Mouse (Mus musculus): ENCODE measurements around the gene Diaph3. TPM values are rescaled to one million over a fixed set of nuclear protein-coding genes. Genes with fewer than 3 reads are reported as not detected.

Diaph3 gene
- 1 to 10 TPM in 1 of 4 experiments, under 1 TPM in 3; 0.73 to 1.7 (median 0.96) TPM for total RNA-seq (2022)

DNA sequence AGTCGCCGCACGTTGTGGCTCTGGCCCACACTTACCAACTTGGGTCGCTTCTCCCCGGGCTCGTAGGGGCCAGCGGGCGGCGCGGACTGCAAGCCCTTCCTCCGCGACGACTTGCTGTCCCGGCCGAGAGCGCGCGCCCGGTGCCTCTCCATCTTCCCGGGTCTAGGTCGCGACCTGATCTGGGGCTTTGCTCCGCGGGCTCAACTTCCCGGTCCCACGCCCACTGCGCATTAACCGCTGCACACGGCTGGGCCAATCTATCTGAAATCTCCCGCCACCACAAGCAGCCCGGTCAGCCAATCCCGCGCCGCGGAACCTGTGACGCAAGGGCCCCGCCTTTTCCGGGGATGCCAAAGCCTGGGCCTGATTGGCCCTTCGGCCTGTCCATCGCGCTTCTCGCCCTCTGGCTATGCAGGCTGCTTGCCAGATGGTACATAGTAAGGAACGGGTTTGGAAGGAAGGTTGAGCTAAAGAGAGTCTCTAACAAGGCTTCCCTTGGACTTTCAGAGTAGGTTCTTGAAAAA is at the start of gene Diaph3:
Gene Diaph3, minus strand, starts transcription at position 273 of the 524 bp plus-strand sequence.
- DNase-seq: peak; percentile 88

DNA sequence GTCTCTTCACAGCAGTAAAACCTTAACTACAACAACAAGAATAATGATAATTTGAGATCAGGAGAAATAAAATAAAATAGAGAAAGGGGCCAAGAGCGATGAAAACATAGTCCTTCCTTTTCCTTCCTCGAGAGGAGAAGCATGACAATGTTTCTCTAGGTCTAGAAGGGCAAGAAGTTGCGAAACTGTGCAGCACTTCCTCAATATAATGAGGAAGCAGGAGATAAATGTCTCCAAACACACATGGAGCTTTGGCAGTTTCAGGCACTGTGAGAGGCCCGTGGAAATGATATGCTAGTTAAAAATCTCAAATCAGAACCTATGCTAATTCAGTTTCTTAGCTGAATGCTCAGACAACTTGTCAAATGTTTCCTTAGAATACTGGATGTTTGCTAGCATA is 49.6 kb upstream of the Diaph3 start:
- no peak for DNase-seq

DNA sequence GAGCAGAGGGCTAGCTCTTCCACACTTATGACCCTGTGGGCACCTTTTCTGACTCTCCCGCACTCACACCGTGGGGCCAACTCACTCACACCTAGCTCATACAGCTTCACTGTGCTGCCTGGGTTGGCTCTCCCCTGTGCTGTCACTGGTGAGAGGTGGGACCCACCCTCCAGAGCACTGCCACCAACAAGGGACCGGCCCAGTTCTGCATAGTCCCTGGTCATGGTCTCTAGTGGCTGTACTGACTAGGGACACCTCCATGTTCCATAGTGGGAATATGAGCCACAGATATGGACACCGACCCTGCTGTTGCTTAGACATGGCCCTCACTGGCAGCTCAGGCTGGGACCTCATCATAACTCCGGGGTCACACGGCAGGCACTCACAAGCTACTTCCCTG is 30.5 kb upstream of the Diaph3 start:
- DNase-seq: no peak

DNA sequence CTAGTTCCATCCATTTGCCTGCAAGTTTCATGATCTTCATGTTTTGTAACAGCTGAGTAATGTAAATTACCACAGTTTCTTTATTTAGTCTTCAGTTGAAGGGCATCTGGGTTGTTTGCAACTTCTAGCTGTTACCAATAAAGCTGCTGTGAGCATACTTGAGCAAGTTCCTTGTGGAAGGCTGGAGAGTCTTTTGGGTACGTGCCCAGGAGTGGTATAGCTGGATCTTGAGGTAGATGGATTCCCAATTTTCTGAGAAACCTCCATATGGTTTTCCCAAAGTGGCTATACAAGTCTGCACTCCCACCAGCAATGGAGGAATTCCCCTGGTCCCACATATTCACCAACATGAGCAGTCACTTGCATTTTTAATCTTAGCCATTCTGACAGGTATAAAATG is 28.1 kb upstream of the Diaph3 start:
- no peak for DNase-seq

DNA sequence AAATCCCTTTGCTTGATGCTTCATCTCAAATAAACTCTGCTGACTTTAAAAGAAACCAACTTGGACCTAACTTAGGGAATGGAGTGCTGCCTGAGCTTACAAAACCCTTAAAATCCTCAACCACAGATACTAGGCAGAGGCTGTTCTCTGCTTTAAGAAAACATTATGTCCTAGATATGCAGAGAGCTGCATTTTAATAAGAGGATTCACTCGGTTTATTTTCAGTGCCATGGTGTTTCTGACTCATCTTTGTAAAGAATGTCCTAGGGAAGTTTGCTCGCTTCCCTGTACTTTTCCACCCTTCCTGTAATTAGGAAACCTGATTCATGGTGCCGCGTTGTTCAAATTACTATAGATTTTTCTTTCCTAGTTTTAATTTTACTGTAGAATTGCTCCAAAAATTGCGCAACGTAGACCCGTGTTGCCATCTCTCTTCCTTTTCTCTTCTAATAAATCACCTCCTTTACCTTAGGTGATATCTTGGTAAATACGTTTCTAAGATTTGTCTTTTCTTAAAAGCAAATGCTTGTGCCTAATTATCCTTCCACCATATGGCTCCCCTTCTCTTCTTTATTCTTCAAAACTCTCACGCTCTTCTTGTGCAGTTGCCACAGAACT is 14.7 kb upstream of the Diaph3 start:
- DNase-seq: no peak

DNA sequence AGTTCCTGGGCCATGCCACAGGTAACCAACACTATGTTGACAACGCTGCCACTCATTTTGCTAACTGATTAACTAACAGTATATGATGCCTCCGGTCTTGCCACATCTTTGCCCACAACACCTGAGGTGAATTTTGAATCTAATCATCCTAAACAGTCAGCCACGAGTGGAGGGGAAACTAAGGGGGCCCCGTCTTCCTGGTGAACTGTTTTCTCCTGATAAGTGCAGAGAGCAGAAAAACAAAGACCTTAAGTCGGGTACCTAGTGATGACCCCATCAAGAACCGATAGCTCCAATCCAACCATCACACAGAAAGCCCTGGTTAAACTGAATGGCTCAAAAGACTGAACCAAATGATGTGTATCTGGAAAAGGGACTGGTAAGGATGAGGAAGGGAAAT is 8.6 kb upstream of the Diaph3 start:
- no peak for DNase-seq

DNA sequence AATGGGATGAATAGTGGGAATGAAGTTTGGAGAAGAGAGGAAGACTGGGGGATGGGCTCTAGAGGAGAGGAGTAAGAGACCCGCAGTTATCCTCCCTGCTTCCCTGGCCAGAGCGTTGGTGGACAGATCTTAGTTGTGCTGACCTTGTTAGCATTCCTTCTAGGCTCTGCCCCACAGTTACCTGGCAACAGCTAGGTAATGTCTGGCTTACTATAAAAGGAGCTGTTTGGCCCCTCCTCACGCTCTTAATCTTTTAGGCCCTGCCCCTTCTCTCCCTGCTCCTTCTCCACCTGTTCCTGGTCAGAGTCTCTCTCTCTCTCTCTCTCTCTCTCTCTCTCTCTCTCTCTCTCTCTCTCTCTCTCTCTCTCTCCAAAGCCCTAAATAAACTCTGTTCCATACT is 5.7 kb upstream of the Diaph3 start:
- DNase-seq: no peak

DNA sequence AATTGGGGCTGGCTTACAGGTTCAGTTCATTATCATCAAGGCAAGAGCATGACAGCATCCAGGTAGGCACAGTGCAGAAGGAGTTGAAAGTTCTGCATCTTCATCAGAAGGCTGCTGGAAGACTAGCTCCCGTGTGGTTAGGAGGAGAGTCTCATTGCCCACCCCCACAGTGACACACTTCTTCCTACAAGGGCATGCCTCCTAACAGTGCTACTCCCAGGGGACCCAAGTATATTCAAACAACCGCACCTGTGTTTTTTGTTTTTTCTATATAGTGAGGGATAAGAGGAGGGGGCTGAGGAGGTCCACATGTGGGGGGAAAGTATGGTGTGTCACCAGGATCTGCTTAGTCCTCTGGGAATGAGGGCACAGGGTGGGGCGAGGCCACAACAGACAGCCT is 4.3 kb upstream of the Diaph3 start:
- DNase-seq: no peak

DNA sequence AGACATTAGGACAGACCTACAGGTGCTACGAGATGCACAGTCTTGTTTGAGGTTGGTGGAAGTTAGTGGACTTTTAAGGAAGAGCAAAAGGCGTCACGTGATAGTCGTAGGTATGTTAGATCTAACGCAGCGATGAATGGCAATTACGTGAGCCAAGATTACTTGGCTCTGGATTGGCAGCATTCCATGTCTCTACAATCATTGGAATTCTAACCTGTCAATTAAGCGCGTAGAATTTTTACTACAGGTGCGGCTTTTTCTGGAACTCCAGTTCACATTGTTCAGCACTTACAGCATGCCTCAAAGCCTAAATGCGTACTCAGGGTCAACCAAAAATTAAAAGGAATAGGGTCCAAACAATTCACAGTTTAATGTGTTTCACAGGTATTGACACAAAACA is 742 bp upstream of the Diaph3 start:
- no peak for DNase-seq

DNA sequence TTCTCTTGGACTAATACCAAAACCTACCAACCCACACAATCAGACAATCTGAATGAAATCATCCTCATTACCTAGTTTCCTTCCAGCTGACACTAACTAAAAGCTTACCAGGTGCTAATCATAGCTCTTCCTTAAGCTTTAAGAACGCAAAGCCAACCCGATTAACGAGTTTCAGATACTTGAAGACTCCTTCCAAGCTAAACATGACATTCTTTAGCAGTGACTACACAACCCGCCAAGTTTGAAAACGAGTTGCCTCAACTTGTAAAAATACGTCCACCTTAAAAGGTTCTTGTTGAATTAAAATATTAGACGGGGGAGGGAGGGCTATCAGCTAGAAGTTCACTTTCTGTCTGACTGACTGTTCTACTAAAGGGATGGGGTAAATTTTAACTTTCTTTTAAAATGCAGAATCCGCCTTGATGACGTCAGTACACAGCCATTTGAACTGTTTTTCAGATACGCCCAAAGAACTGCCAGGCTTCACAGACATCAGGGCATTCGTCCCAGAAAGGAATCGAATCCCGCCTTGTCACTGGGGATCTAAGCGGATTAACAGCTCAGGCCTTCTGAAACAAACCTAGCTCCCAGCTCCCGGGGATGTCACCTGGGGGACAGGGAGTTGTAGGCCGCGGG is 590 bp downstream of the Diaph3 start:
- DNase-seq: no peak

DNA sequence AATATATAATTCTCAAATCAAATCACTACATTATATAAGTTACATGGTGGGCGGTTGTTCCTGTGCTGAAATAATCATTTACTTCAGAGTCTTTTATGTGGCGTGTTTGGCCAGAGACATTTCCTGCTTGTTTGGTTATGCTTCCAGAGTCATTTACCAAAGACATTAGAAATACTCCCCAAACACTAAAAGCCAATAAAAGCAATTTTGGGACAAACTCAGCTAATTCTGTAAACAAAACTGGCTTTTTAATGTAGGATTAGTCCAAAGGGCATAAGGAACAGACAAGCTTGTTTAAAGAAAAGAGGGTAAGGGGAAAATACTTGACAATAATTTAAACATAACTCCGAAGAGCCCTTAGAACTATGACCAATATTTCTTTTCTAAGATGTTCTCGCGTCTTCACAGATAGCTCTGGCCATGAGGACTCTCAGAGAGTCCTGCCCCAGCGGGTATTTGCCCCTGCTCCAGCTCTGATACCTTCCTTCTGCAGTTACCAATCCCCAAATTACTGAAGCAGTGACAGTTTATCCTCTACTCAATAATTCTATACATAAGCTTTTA is 14.9 kb downstream of the Diaph3 start:
- DNase-seq: no peak

DNA sequence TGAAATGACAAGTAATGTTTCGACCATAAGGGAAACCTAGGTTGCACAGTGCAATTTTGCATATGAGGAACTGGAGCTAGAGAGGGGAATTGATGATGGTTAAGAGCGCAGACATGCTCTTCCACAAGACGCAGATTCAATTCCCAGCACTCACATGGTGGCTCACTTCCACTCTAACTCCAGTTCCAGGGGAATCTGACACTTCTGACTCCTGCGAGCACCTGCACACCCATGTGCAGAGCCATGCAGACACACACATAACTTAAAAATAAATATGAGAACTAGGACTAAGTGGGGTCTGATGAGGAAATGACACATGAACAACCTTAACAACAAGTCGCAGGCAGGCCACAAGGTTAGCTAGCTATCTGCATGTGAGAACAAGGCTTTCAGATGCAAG is 15.5 kb downstream of the Diaph3 start:
- DNase-seq: no peak

DNA sequence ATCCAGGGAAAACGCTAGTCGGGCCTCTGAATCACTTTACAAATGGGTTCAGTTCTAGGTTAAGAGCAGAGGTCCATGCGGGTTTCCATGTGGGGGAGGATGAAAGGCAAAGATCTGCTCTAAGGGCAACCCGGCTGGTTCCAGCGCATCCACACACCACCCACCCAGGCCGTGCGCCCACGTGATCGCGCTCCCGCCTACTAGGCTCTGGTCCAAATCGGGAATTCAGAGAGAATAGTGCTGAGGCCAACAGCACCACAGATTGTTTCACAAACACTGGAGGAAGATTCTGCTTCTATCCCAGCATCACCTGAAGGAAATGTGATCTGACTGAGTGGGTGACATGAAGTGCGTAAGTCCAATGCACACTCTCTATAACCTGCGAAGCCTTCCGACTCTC is 17.9 kb downstream of the Diaph3 start:
- no peak for DNase-seq

DNA sequence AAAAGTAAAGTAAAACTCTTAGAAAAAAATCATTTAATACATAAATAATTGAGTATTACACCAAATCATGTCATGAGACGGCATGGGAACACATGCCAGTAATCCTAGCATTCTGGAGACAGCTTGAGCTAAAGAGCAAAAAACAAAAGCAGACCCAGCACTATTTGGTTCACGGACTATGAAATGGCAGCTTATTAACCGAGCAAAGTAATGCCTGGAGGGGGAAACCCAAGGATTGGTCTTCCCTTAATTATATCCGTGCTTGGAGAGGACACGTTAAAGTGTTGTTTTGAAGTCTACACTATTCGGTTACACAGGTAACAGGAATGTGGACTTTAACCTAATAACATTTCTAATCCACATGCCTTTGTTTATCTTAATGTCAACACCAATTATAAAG is 19.2 kb downstream of the Diaph3 start:
- no peak for DNase-seq

DNA sequence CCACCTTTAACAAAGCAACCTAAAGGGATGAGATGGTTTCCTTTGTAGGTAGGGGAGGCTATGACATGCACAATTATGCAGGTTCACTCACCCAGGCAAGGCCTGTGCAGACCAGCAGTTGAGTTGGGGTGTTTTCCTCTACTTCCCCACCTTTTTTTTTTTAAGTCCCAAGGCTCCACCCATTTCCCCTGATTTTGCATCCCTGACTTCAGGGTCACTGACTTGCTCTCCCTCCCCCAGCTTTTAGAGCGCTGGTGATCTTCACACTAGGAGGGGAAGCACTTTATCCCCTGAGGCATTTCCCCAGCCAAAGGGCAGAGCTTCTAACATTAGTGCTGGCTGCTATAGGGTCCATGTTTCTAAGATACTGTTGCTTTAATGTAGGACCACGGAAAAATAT is 30.4 kb downstream of the Diaph3 start:
- DNase-seq: no peak

DNA sequence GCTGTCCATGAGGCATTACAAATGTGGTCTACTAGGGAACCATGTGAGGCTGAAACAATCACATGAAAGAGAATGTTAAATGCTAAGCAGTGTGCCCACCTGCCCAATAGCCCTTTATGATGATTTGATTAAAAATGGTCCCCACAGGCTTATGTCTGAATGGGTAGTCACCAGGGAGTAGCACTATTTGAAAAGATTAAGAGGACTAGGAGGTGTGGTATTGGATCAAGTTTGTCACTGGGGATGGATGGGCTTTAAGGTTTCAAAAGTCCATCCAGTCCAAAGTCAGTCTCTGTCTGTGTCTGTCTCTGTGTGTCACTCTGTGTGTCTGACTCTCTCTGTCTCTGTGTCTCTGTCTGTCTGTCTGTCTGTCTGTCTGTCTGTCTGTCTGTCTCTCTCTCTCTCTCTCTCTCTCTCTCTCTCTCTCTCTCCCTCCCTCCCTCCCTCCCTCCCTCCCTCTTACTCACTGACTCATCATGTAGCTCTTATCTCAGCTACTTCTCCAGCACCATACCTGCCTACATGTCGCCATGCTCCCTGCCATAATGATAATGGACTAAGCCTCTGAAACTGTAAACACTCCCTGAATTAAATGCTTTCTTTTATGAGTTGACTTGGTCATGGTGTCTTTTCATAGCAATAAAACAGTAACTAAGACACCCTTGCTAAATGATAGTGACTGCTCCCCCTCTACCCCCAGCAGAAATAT is 41.5 kb downstream of the Diaph3 start:
- DNase-seq: no peak

DNA sequence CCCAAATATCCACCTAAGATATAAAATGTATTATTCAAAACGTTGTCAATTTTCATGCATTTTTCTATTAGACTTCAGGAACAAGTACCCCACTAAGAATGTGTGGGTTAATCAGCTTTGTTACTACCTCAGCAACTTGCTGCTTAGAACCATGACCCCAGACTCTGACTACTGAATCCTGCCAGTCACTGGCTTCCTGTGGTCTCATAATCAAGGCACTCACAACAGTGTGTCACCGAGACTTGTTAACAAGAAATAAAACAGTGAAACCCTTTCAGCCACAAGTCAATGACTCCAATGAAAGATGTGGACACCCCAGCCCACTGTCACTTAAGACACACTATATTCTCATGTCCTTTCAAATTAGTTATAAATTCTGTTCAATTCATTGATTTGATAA is 42.9 kb downstream of the Diaph3 start:
- DNase-seq: no peak

DNA sequence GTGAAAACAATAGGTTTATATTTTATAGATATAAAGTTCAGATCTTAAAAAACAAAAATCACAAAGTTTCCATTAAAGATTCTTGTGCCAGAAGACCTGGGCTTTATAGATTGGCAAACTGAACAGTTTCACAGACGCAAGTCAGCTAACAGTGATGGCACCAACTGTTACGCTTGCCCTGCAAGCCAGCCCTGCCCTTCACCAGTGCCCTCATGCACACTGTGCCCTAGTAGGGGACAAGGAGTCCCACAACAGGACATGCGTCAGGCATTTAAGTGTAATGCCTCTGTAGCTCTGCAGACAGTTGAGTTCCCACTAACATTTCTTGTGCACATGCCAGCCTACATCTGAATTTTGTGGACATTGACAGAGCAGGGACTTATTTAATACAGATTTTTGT is 49.5 kb downstream of the Diaph3 start:
- DNase-seq: no peak

DNA sequence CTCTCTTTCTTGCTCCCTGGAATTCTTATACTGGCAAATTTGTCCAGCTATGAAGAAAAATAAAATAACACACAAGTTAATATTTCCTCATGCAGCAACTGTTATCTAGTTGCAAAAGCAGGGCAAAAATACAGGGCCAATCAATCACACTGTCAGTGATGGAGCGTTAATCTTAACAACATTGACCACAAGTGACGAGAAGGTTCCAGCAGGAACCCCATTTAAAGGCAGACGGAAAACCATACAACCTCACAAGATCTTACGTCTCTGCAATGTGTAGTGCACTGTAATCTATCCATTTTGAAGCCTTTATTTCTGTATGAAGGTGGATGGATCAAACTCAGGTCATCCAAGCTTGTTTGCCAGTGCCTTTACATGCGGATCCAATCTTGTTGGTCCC is 49.9 kb downstream of the Diaph3 start:
- DNase-seq: no peak

DNA sequence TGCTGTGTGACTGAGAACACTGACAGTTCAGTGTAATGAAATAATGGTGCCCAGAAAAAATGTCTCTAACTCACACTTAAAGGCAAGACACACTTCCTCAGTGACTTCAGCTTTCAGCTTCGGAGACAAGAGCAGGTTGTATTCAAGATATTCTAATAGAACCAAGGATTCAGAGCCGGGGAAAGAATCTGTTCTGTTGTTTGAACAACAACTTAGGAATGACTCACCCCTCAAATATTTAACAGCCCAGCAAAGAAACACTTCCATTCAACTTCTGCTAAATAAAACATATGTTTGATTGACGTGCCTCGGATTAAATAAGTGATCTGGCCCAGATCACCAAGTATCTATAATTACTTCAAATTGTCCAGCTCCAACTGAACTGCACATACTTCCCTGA is 52.1 kb downstream of the Diaph3 start:
- DNase-seq: no peak

DNA sequence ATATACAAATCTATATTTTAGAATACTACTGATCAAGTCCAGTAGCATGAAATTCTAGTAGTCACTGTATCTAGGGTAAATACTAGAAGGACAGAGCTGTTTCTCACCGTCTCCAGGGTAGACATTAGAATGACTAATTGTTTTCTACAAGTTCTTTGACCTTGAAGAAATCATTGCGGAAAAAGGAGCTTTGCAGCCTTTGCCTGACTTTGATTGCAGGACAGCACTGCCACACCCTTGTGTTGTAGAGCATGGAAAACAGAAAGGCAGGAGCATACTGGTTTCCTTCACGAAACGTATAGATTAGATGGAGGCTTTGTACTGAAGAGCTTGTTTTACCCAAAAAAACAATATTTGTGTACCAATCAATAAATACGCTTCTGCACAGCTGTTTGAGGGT is 52.6 kb downstream of the Diaph3 start:
- DNase-seq: no peak

DNA sequence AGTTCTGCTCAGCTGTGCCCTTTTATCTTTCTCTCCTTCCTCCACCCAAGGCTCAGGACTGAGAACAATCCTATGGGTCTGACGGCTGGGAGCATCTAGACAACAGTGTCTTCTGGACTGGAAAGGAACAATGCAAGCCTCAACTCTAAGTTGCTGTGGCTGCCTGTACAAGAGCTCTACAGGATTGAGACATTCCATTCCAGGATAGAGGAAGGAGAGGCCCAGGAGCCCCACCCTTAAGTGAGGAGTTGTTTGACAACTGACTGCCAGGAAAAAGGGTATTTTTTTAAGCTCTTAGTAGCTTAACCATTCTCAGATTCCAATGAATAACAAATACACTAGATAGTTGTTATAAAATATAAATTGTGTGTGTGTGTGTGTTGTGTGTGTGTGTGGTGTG is 53.0 kb downstream of the Diaph3 start:
- no peak for DNase-seq

DNA sequence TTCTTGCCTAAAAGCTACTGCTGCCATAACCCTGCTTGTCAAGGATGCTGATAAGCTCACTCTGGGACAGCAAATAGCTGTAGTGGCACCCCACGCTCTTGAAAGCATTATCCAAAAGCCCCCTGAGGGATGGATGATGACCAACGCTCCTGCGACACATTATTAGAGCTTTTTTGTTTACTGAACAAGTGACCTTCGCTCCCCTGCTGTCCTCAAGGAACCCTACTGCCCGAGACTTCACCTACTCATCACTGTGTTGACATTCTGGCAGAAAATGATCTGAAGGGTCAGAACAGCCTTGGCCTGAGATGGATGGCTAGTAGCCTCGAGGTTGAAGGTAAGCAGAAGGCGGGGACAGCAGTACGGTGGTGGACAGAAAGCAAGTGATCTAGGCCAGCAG is 56.1 kb downstream of the Diaph3 start:
- DNase-seq: peak; percentile 34

DNA sequence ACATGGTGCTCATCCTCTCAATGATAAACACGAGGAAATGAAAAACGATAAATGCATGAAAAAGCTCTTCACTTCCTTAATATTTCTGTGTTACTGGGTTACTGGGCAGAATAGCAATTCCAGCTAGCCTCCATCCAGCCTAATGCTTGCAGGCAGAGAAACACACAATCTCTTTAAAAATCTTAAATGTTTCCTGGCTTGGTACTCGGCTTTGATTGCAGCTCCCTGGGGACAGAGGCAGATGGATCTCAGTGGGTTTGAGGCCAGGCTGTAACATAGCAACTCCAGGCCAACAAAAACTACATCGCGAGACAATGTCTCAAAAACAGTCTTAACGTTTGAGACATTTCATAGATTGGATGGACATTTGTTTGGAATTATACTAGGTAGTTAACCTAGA is 57.1 kb downstream of the Diaph3 start:
- no peak for DNase-seq

Measured in adrenal gland, adult 8-10 months (tissue).